Comparison of ENCODE assay signal across 7 mouse cellular contexts in the genomic region with DNA sequence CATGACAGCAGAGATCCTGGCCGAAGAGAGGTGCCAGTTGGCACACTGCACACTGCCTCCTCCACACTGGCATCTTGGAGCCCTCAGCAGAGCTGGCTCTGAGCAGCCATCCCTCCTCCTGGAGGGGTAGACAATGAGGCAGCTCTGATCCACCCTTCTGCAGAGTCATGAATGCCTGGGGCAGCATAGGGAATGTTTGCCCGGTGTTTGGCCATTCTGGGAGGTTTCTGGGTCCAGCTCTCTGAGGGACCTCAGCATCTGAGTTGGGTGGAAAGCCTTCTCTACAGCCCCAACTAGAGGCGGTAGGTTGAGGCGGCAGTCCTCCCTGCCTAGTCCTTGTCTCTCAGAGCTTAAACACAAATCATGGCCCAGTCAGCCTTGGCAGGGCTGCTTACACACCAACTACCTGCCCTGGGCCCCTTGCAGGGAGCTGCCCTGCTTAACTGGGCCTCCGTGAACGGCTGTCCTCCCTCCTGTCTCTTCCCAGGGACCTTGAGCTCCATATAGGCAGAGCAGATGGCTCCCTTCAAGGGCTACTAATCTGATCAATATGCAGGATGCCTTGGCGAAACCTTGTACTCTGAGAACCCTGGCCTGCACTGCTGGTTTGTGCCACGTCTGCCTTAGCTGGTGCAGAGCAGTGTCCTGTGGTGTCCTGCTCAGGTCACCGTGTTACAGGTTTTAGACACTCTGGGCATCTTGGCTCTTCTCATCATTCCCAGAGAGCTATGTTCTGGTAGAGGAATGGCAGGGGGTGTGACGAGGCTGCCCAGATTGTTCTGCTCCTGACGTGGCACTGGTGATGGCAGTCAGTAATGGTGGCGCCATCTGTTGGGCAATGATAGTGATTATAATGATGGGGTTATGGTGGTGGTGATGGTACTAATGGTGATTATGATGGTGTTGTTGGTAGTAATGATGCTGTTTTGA. TPM values are rescaled to one million over a fixed set of nuclear protein-coding genes. Genes with fewer than 3 reads are reported as not detected.
DNase-seq lines count a peak whose midpoint lies in the region; ATAC-seq and TF ChIP-seq lines count a peak whose summit lies in the region.

No protein-coding gene starts in this region.

- no peak for DNase-seq in layer of hippocampus, adult 2 months (ENCODE audit: low spot score in 2 of 2)
- DNase-seq in layer of hippocampus, adult 11-12 months (ENCODE audit: low spot score), result no peak
- DNase-seq in CD4-positive, CD25-positive, alpha-beta regulatory T cell, adult 2 months (ENCODE audit: low read depth, low spot score), result peak; percentile 81
- DNase-seq in thymus, postnatal 4 days, result peak; percentile 67
- DNase-seq in ovary, postnatal 10 days (ENCODE audit: low spot score), result no peak

- H3K9me3 ChIP-seq in hindbrain, embryonic 16.5 days (ENCODE audit: control insufficient read depth, low read length), result no peaks in the 10 kb centered on the region

- H3K36me3 ChIP-seq in hindbrain, embryonic 16.5 days (ENCODE audit: control insufficient read depth, insufficient read depth, low read length), result no peaks in the 10 kb centered on the region

- H3K4me2 ChIP-seq in hindbrain, embryonic 16.5 days (ENCODE audit: low read length), result no peak overlapping the region

- H3K27me3 ChIP-seq in hindbrain, embryonic 16.5 days (replicated peaks; ENCODE audit: control insufficient read depth, insufficient read depth, low read length), result no peaks in the 10 kb centered on the region

- H3K27ac ChIP-seq in layer of hippocampus, adult 2 months, result peak overlapping the region; percentile 74; the same call in 1 of the 2 replicates
- H3K27ac ChIP-seq in hindbrain, embryonic 16.5 days (ENCODE audit: low read depth, low read length), result peak overlapping the region; percentile 1; the same call in 1 of the 2 replicates

- 0 out of 2 replicates have a peak overlapping the region, but pooled peaks have one; percentile 9 for H3K9ac ChIP-seq in hindbrain, embryonic 16.5 days (ENCODE audit: low read depth, low read length)

- no peak overlapping the region for H3K4me3 ChIP-seq in layer of hippocampus, adult 2 months
- H3K4me3 ChIP-seq in hindbrain, embryonic 16.5 days (ENCODE audit: low read length), result no peak overlapping the region

- H3K4me1 ChIP-seq in hindbrain, embryonic 16.5 days (ENCODE audit: control insufficient read depth, insufficient read depth, low read depth, low read length), result peaks cover 8% of the 10 kb centered on the region; the same call in 1 of the 2 replicates

- 57% methylated on average over 12 of the region's 12 CpGs for WGBS in hindbrain, embryonic 16.5 days

- peak; percentile 28 for ATAC-seq in activated CD4-positive, CD25-positive, alpha-beta regulatory T cell, adult 4 months
- peak; percentile 83 for ATAC-seq in hindbrain, embryonic 16.5 days

- peak; percentile 57 for TF ChIP-seq CTCF in layer of hippocampus, adult 2 months (conservative IDR thresholded peaks at IDR 0.05)

RNA-seq across cellular contexts. Expression of gene Fbxw11, which starts 50.3 kb away (rescaled TPM):
- 100 to 1,000 TPM; 146 to 157 TPM for total RNA-seq in layer of hippocampus, adult 2 months (2021)
- polyA plus RNA-seq in activated CD4-positive, CD25-positive, alpha-beta regulatory T cell, adult 4 months (2017; shearing (Covaris generic)), result 10 to 100 TPM; 21.3 TPM
- 106 and 121 TPM in 2 replicates for polyA plus RNA-seq in hindbrain, embryonic 16.5 days (2015; fragmentation: Nextera tagmentation; extraction: Ambion mirVana)

RNA-seq across cellular contexts. Expression of gene Stk10, which starts 59.1 kb away (rescaled TPM):
- total RNA-seq in layer of hippocampus, adult 2 months (2021), result 1 to 10 TPM; 7.3 to 9.0 TPM
- 100 to 1,000 TPM in 1 of 2 experiments, 10 to 100 TPM in 1; 66.9 to 116 TPM for polyA plus RNA-seq in activated CD4-positive, CD25-positive, alpha-beta regulatory T cell, adult 4 months (2017; shearing (Covaris generic))
- 2.4 and 2.5 TPM in 2 replicates for polyA plus RNA-seq in hindbrain, embryonic 16.5 days (2015; fragmentation: Nextera tagmentation; extraction: Ambion mirVana)

Comparison
In these comparisons a context has a peak if more than half of its experiments do, and no peak if none do; other contexts are left out.
1. DNase-seq: peak in CD4-positive, CD25-positive, alpha-beta regulatory T cell, adult 2 months (single experiment) and thymus, postnatal 4 days (single experiment); none in layer of hippocampus, adult 2 months (0 of 2), layer of hippocampus, adult 11-12 months (single experiment) and ovary, postnatal 10 days (single experiment).
2. RNA of gene Stk10, which starts 59.1 kb away (polyA plus RNA-seq): 66.9 to 116 TPM in activated CD4-positive, CD25-positive, alpha-beta regulatory T cell, adult 4 months; 2.4 to 2.5 TPM in hindbrain, embryonic 16.5 days; every median in the first group is over 10 times any median in the second.